Mouse (Mus musculus): ENCODE measurements around the gene Morn5.
A peak's percentile ranks its signal among the peaks of the same experiment; 100 is the strongest.

Gene Morn5

GRCm38 (mm10) chr2:36067132-36067531 is 17.9 kb downstream of the Morn5 start:
- no peak for DNase-seq (ENCODE audit: low spot score in 2 of 2)

GRCm38 (mm10) chr2:36071660-36072305 is 22.5 kb downstream of the Morn5 start:
- DNase-seq (ENCODE audit: low spot score in 2 of 2): no peak

GRCm38 (mm10) chr2:36073781-36074180 is 24.5 kb downstream of the Morn5 start:
- DNase-seq (ENCODE audit: low spot score in 2 of 2): no peak

- no peak for DNase-seq (ENCODE audit: low spot score in 2 of 2)
Observed at GRCm38 (mm10) chr2:36075210-36075609, 26.0 kb downstream of the Morn5 start.

- DNase-seq (ENCODE audit: low spot score in 2 of 2): no peak
Observed at GRCm38 (mm10) chr2:36077160-36077761, 28.0 kb downstream of the Morn5 start.

- DNase-seq (ENCODE audit: low spot score in 2 of 2): no peak
Observed at GRCm38 (mm10) chr2:36081446-36081845, 32.2 kb downstream of the Morn5 start.

GRCm38 (mm10) chr2:36082802-36083580 is 33.7 kb downstream of the Morn5 start:
- DNase-seq (ENCODE audit: low spot score in 2 of 2): no peak

- no peak for DNase-seq (ENCODE audit: low spot score in 2 of 2)
Observed at GRCm38 (mm10) chr2:36085041-36085440, 35.8 kb downstream of the Morn5 start.

GRCm38 (mm10) chr2:36089190-36089589 is 39.9 kb downstream of the Morn5 start:
- DNase-seq (ENCODE audit: low spot score in 2 of 2): no peak

GRCm38 (mm10) chr2:36090853-36091741 is 41.8 kb downstream of the Morn5 start:
- DNase-seq (ENCODE audit: low spot score in 2 of 2): peak; percentile 51 to 67

- no peak for DNase-seq (ENCODE audit: low spot score in 2 of 2)
Observed at GRCm38 (mm10) chr2:36092748-36093147, 43.5 kb downstream of the Morn5 start.

GRCm38 (mm10) chr2:36093301-36093700 is 44.0 kb downstream of the Morn5 start:
- no peak for DNase-seq (ENCODE audit: low spot score in 2 of 2)

- no peak for DNase-seq (ENCODE audit: low spot score in 2 of 2)
Observed at GRCm38 (mm10) chr2:36093914-36094475, 44.7 kb downstream of the Morn5 start.

GRCm38 (mm10) chr2:36097129-36097815 is 48.0 kb downstream of the Morn5 start:
- no peak for DNase-seq (ENCODE audit: low spot score in 2 of 2)

- no peak for DNase-seq (ENCODE audit: low spot score in 2 of 2)
Observed at GRCm38 (mm10) chr2:36098021-36098420, 48.8 kb downstream of the Morn5 start.

GRCm38 (mm10) chr2:36099739-36100138 is 50.5 kb downstream of the Morn5 start:
- DNase-seq (ENCODE audit: low spot score in 2 of 2): no peak

GRCm38 (mm10) chr2:36101866-36102558 is 52.8 kb downstream of the Morn5 start:
- DNase-seq (ENCODE audit: low spot score in 2 of 2): no peak

GRCm38 (mm10) chr2:36102559-36102946 is 53.3 kb downstream of the Morn5 start:
- no peak for DNase-seq (ENCODE audit: low spot score in 2 of 2)

GRCm38 (mm10) chr2:36103069-36103554 is 53.9 kb downstream of the Morn5 start:
- DNase-seq (ENCODE audit: low spot score in 2 of 2): no peak

All from right cerebral cortex, postnatal 10 days (tissue).